Mouse (Mus musculus) gastrocnemius, postnatal 4 days (tissue): ENCODE measurements around the gene Samm50. TPM values are rescaled to one million over a fixed set of nuclear protein-coding genes. Genes with fewer than 3 reads are reported as not detected.

ENCODE experiments used
- microRNA-seq: library from miRNA; unstranded; fragments of <30 nt; microRNA quantifications from one replicate; pipeline ENCODE4 v1.2.0, GENCODE M21; 2021
- total RNA-seq, 2 experiments: library from RNA; stranded (reverse); gene quantifications; 2 replicates each; pipeline ENCODE4 v1.2.3; 2021

Samm50 gene
- total RNA-seq, 2 experiments from 2014 or later = 160 to 165 TPM

Small RNA genes lying within 50 kb of the gene (microRNA-seq; reads per million reads assigned to microRNA genes)
- gene Mir6392 = not detected

Other genes starting within 250 kb of the Samm50 start
- gene Efcab6, start 126.9 kb upstream of the Samm50 start, total RNA-seq = 1 to 10 TPM; 5.0 to 8.1 TPM
- not detected for gene Sult4a1, start 86.5 kb upstream of the Samm50 start, total RNA-seq
- gene Pnpla5, start 69.1 kb upstream of the Samm50 start, total RNA-seq = not detected
- gene Pnpla3, start 24.4 kb upstream of the Samm50 start, total RNA-seq = 1 to 10 TPM; 4.5 to 6.0 TPM
- 100 to 1,000 TPM; 130 to 134 TPM for gene Parvb, start 39.8 kb downstream of the Samm50 start, total RNA-seq
- gene Parvg, start 131.8 kb downstream of the Samm50 start, total RNA-seq = 1 to 10 TPM; 2.8 to 3.8 TPM